Mouse (Mus musculus): ENCODE results near the gene Cdc123. TPM values are rescaled to one million over a fixed set of nuclear protein-coding genes. Genes with fewer than 3 reads are reported as not detected.

The Cdc123 gene
- 100 and 104 TPM in 2 replicates for polyA plus RNA-seq (2012; rRNA removed)

GRCm38 (mm10) chr2:5844873-5845631, at the start of gene Cdc123, which contains the start of gene Nudt5:
Gene Cdc123 (minus strand): TSS chr2:5845164.
Gene Nudt5 (plus strand): TSS chr2:5845019.

GRCm38 (mm10) chr2:5862834-5863233, 17.9 kb upstream of the Cdc123 start, which contains the start of gene Gm13199:
Gene Gm13199 (minus strand): TSS chr2:5862934.

Other genes starting within 250 kb of the Cdc123 start
- gene Camk1d, start 130.6 kb downstream of the Cdc123 start, polyA plus RNA-seq (2012; rRNA removed): 1.9 and 2.0 TPM in 2 replicates
- 15.4 and 16.1 TPM in 2 replicates for gene Nudt5, start 145 bp downstream of the Cdc123 start, polyA plus RNA-seq (2012; rRNA removed)
- 0.70 and 1.0 TPM in 2 replicates for gene Gm13199, start 17.8 kb upstream of the Cdc123 start, polyA plus RNA-seq (2012; rRNA removed)
- gene Sec61a2, start 50.3 kb upstream of the Cdc123 start, polyA plus RNA-seq (2012; rRNA removed): 21.2 and 24.2 TPM in 2 replicates
- 8.0 and 10.0 TPM in 2 replicates for gene Dhtkd1, start 97.6 kb upstream of the Cdc123 start, polyA plus RNA-seq (2012; rRNA removed)
- 6.9 and 7.7 TPM in 2 replicates for gene Upf2, start 106.3 kb upstream of the Cdc123 start, polyA plus RNA-seq (2012; rRNA removed)

Measured in liver, embryonic 18 days (tissue).